Mouse (Mus musculus) limb, embryonic 11.5 days (tissue): ENCODE measurements around the gene Gltp. TPM values are rescaled to one million over a fixed set of nuclear protein-coding genes. Genes with fewer than 3 reads are reported as not detected.

Experiments used
- ATAC-seq: fragments of 200-750 bp; cut with Nextera tagmentation; 2 replicates; pipeline ENCODE4 v1.8.0; 2017; ENCODE audit warnings: low read depth; ENCODE audit not compliant: insufficient number of reproducible peaks, low FRiP score, low TSS enrichment
- DNase-seq: peaks from one replicate; pipeline ENCODE4 v3.0.0-alpha.2; 2015; ENCODE audit warnings: low spot score
- H3K27ac ChIP-seq: fragments of 300-500 bp; sonication (generic); replicated peaks from 2 replicates; pipeline ENCODE4 v1.5.1; 2014; ENCODE audit warnings: low read depth, mild to moderate bottlenecking, low read length
- H3K27me3 ChIP-seq: fragments of 300-500 bp; sonication (generic); 2 replicates; pipeline ENCODE4 v1.6.1; 2014; ENCODE audit warnings: mild to moderate bottlenecking, low read length, mixed read lengths; ENCODE audit not compliant: control insufficient read depth, insufficient read depth
- H3K36me3 ChIP-seq: fragments of 300-500 bp; sonication (generic); 2 replicates; pipeline ENCODE4 v1.6.1; 2014; ENCODE audit warnings: mild to moderate bottlenecking, low read length, moderate library complexity, mixed read lengths; ENCODE audit not compliant: control insufficient read depth, insufficient read depth
- H3K4me1 ChIP-seq: fragments of 300-500 bp; sonication (generic); 2 replicates; pipeline ENCODE4 v1.6.1; 2014; ENCODE audit warnings: low read length, mixed read lengths; ENCODE audit not compliant: control insufficient read depth, insufficient read depth
- H3K4me2 ChIP-seq: fragments of 300-500 bp; sonication (generic); 2 replicates; pipeline ENCODE4 v1.6.1; 2014; ENCODE audit warnings: low read depth, mild to moderate bottlenecking, moderate library complexity; ENCODE audit not compliant: severe bottlenecking
- H3K4me3 ChIP-seq: fragments of 300-500 bp; sonication (generic); 2 replicates; pipeline ENCODE4 v1.5.1; 2014; ENCODE audit warnings: low read depth, low read length
- H3K9ac ChIP-seq: fragments of 300-500 bp; sonication (generic); 2 replicates; pipeline ENCODE4 v1.6.1; 2014; ENCODE audit warnings: mild to moderate bottlenecking, low read length
- H3K9me3 ChIP-seq: fragments of 300-500 bp; sonication (generic); 2 replicates; pipeline ENCODE4 v1.6.1; 2016; ENCODE audit warnings: low read length; ENCODE audit not compliant: control insufficient read depth
- WGBS: fragments of 180-500 bp; shearing (Covaris S2); extraction: QIAGEN DNeasy Blood & Tissue Kit; methylation state at CpG from one replicate; pipeline ENCODE4 v1.1.7; 2014; 5-methylcytosine and 5-hydroxymethylcytosine counted together
- polyA plus RNA-seq: library from polyadenylated mRNA; unstranded; fragments of >200 nt; fragmentation: Nextera tagmentation; extraction: Ambion mirVana; gene quantifications from 2 replicates; pipeline ENCODE4 v1.2.1, GENCODE M21; 2014

The Gltp gene
- 69.0 and 73.9 TPM in 2 replicates for polyA plus RNA-seq

- H3K4me1 ChIP-seq, result peaks cover 9% of the 10 kb centered on the region
- peak within 1 kb of the TSS; percentile 71 for H3K4me3 ChIP-seq
- H3K36me3 ChIP-seq, result no peaks in the 10 kb centered on the region
- H3K27ac ChIP-seq, result no peak within 1 kb of the TSS
- peak within 1 kb of the TSS; percentile 78 for H3K9ac ChIP-seq
- peak; percentile 92 for DNase-seq
- H3K9me3 ChIP-seq, result no peaks in the 10 kb centered on the region
- no peaks in the 10 kb centered on the region for H3K27me3 ChIP-seq
- 4% methylated on average over 70 of the region's 75 CpGs for WGBS
- peak; percentile 90 for ATAC-seq
- H3K4me2 ChIP-seq, result peak within 1 kb of the TSS; percentile 94
Observed at GRCm38 (mm10) chr5:114690633-114691567, at the start of gene Gltp. Gene Gltp (minus strand): TSS chr5:114690984.

GRCm38 (mm10) chr5:114738707-114739241 lies 48.0 kb upstream of the Gltp start:
- Histone ChIP-seq H3K9me3 (no peaks in the 10 kb centered on the region), H3K4me1 (no peaks in the 10 kb centered on the region), H3K4me2 (no peak overlapping the region), H3K4me3 (no peak overlapping the region), H3K9ac (no peak overlapping the region), H3K27me3 (no peaks in the 10 kb centered on the region), H3K27ac (no peak overlapping the region), H3K36me3 (peaks cover 28% of the 10 kb centered on the region)
- WGBS, result 91% methylated on average over 12 of the region's 12 CpGs
- ATAC-seq (no peak), DNase-seq (no peak)

- ATAC-seq (no peak), DNase-seq (no peak)
- WGBS, result 89% methylated on average over 21 of the region's 21 CpGs
- no peak overlapping the region for H3K4me3 ChIP-seq
- no peak overlapping the region for H3K9ac ChIP-seq
- H3K36me3 ChIP-seq, result peaks cover 31% of the 10 kb centered on the region
- no peaks in the 10 kb centered on the region for H3K27me3 ChIP-seq
- H3K27ac ChIP-seq, result no peak overlapping the region
- no peaks in the 10 kb centered on the region for H3K4me1 ChIP-seq
- H3K4me2 ChIP-seq, result no peak overlapping the region
- no peaks in the 10 kb centered on the region for H3K9me3 ChIP-seq
Observed at GRCm38 (mm10) chr5:114737090-114737887, 46.5 kb upstream of the Gltp start.

- WGBS, result 92% methylated on average over 15 of the region's 15 CpGs
- ATAC-seq (no peak), DNase-seq (no peak)
- H3K9ac ChIP-seq, result no peak overlapping the region
- no peaks in the 10 kb centered on the region for H3K27me3 ChIP-seq
- no peak overlapping the region for H3K4me3 ChIP-seq
- H3K36me3 ChIP-seq, result peaks cover 25% of the 10 kb centered on the region
- H3K27ac ChIP-seq, result no peak overlapping the region
- no peaks in the 10 kb centered on the region; the same call in 1 of the 2 replicates for H3K4me1 ChIP-seq
- H3K4me2 ChIP-seq, result no peak overlapping the region
- no peaks in the 10 kb centered on the region for H3K9me3 ChIP-seq
Observed at GRCm38 (mm10) chr5:114733606-114734005, 42.8 kb upstream of the Gltp start.

- no peak overlapping the region for H3K9ac ChIP-seq
- 88% methylated on average over 15 of the region's 15 CpGs for WGBS
- H3K9me3 ChIP-seq, result no peaks in the 10 kb centered on the region
- no peak overlapping the region for H3K4me2 ChIP-seq
- DNase-seq, result no peak
- no peak overlapping the region for H3K27ac ChIP-seq
- H3K4me3 ChIP-seq, result no peak overlapping the region
- H3K4me1 ChIP-seq, result no peaks in the 10 kb centered on the region; the same call in 1 of the 2 replicates
- no peak for ATAC-seq
- peaks cover 19% of the 10 kb centered on the region for H3K36me3 ChIP-seq
- H3K27me3 ChIP-seq, result no peaks in the 10 kb centered on the region
Observed at GRCm38 (mm10) chr5:114731969-114732368, 41.2 kb upstream of the Gltp start.

- no peak for ATAC-seq
- no peaks in the 10 kb centered on the region for H3K27me3 ChIP-seq
- H3K36me3 ChIP-seq, result peaks cover 15% of the 10 kb centered on the region
- H3K4me3 ChIP-seq, result no peak overlapping the region
- no peak overlapping the region for H3K9ac ChIP-seq
- H3K9me3 ChIP-seq, result no peaks in the 10 kb centered on the region
- H3K27ac ChIP-seq, result no peak overlapping the region
- H3K4me2 ChIP-seq, result no peak overlapping the region
- H3K4me1 ChIP-seq, result no peaks in the 10 kb centered on the region; the same call in 1 of the 2 replicates
- 73% methylated on average over 6 of the region's 6 CpGs for WGBS
- no peak for DNase-seq
Observed at GRCm38 (mm10) chr5:114731498-114731897, 40.7 kb upstream of the Gltp start.

- DNase-seq (peak; percentile 55), ATAC-seq (peak; percentile 76; the same call in 1 of the 2 replicates)
- no peak overlapping the region for H3K9ac ChIP-seq
- H3K4me2 ChIP-seq, result no peak overlapping the region
- 0 out of 2 replicates have a peak overlapping the region, but pooled peaks have one; percentile 52 for H3K27ac ChIP-seq
- H3K4me3 ChIP-seq, result no peak overlapping the region
- no peaks in the 10 kb centered on the region for H3K9me3 ChIP-seq
- 47% methylated on average over 10 of the region's 10 CpGs for WGBS
- no peaks in the 10 kb centered on the region for H3K27me3 ChIP-seq
- H3K4me1 ChIP-seq, result no peaks in the 10 kb centered on the region; the same call in 1 of the 2 replicates
- H3K36me3 ChIP-seq, result peaks cover 13% of the 10 kb centered on the region
Observed at GRCm38 (mm10) chr5:114730129-114730528, 39.3 kb upstream of the Gltp start.

- peaks cover 8% of the 10 kb centered on the region for H3K36me3 ChIP-seq
- 89% methylated on average over 10 of the region's 10 CpGs for WGBS
- H3K9ac ChIP-seq, result no peak overlapping the region
Observed at GRCm38 (mm10) chr5:114728160-114728559, 37.4 kb upstream of the Gltp start.

More at GRCm38 (mm10) chr5:114728160-114728559, 37.4 kb upstream of the Gltp start:
- H3K4me1 ChIP-seq, result no peaks in the 10 kb centered on the region; the same call in 1 of the 2 replicates
- H3K9me3 ChIP-seq, result no peaks in the 10 kb centered on the region
- ATAC-seq (no peak), DNase-seq (no peak)
- H3K27me3 ChIP-seq, result no peaks in the 10 kb centered on the region
- no peak overlapping the region for H3K4me2 ChIP-seq
- no peak overlapping the region for H3K27ac ChIP-seq
- H3K4me3 ChIP-seq, result no peak overlapping the region
